Mouse (Mus musculus) cerebellum, adult 11 months (tissue): ENCODE measurements around the gene Olfr1472.
"Not testable (repeated sequence)": the region's sequence is repeated elsewhere in the genome, so short reads cannot be mapped to it uniquely, and the experiment has no call there.

ENCODE experiments used
- DNase-seq: peaks from one replicate; pipeline ENCODE4 v3.0.0; 2022

The Olfr1472 gene

DNA sequence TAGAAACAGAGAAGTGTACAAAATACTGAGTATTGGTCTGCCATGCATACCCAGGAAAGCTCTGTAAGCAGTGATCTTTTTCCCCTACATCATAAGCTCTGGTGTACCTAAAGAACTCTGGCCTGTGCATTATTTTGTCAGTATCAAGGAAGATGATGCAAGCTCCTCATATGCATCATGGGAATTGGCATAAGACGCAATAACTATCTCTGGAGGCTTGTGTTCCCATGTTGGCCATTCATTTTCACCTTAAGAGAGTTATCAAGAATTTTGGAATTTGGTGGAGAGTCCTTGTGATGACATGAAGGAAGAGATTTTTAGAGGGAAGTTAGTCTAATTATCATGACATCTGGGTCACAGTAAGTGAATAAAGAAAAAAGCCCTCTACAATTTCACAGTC is at the start of gene Olfr1472:
Gene Olfr1472, minus strand, starts transcription at position 101 of the 400 bp plus-strand sequence.
- no peak for DNase-seq

DNA sequence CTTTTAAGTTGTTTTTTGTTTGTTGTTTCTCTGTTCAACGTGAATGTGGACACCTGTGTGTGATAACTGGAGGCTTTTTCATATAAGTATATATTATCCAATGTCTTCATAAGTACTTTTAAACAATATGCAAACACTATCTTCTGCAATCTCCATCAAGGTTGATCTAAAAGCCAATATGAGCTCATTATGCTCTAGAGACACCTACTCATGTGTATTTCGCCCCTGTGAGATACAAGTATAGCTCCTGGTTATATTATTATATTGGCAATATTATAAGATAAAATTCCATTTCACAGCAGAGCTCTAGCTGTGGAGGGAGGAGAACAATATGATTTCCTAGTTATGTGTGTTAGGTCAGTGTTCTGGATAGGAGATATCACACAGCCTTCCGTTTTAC is 44.4 kb upstream of the Olfr1472 start, which contains the start of gene Olfr1477:
Gene Olfr1477, plus strand, starts transcription at position 301 of the 400 bp plus-strand sequence.
- no peak for DNase-seq

DNA sequence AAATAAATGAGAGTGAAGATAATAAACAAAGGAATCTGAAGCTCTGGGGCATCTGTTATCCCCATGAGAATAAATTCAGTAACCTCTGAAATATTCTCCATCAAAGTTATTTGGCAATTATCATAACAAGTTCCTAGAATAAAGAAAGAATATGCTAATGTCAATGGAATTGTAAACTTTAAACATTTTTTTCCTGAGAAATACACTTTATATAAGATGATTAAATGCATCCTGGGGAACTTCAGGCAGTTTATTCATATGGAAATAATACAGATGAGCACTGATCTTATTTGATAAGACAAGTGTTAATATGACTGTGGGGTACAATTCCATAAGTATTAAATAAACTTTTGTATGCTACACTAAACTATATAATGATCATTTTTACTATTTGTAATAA is 24.2 kb upstream of the Olfr1472 start, which contains the start of gene Olfr1475:
Gene Olfr1475, minus strand, starts transcription at position 101 of the 400 bp plus-strand sequence.
- no peak for DNase-seq

DNA sequence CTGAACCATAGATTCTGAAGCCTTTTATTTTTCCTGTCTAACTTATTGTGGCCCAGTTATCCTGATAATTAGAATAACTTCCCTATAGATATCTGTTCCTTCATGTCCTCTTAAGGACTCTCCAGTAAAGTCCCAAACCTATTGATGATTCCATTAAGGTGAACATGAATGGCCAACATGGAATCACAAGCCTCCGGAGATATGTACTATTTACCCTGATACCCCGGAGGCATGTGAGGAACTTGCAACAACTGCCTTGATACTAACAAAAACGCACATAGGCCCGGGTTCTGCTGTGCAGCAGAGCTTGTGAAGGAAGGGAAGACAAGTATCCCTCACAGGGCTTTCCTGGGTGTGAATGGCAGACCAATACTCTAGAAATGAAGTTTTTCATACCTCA is 13.4 kb upstream of the Olfr1472 start, which contains the start of gene Olfr1474:
Gene Olfr1474, plus strand, starts transcription at position 301 of the 400 bp plus-strand sequence.
- DNase-seq, result not testable (repeated sequence)

DNA sequence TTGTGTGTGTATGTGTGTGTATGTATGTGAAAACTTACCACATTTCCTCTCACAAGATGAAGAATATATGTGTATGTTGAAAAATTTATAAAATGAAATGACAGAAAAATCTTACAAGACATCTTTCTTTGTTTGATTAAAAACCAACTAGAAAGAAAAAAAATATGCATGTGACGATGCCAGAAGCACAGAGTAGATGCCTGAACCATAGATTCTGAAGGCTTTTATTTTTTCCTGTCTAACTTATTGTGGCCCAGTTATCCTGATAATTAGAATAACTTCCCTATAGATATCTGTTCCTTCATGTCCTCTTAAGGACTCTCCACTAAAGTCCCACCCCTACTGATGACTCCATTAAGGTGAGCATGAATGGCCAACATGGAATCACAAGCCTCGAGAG is 12.8 kb downstream of the Olfr1472 start, which contains the start of gene Olfr1471:
Gene Olfr1471, plus strand, starts transcription at position 301 of the 400 bp plus-strand sequence.
- DNase-seq, result not testable (repeated sequence)

- no peak for DNase-seq
Observed at GRCm38 (mm10) chr19:13407549-13407948, 48.3 kb downstream of the Olfr1472 start, which contains the start of gene Olfr1469. Gene Olfr1469, plus strand, starts transcription at chr19:13407849.
